Mouse (Mus musculus) 3134 (cell line): ENCODE data around the gene Myo10.

ENCODE experiments used
- DNase-seq: peaks from one replicate; pipeline ENCODE4 v3.0.0-alpha.2; 2011; ENCODE audit warnings: low spot score; ENCODE audit not compliant: insufficient read length; ENCODE audit errors: extremely low read depth

Gene Myo10

GRCm38 (mm10) chr15:25787406-25787805 is 165.1 kb downstream of the Myo10 start:
- no peak for DNase-seq

GRCm38 (mm10) chr15:25787965-25788364 is 165.6 kb downstream of the Myo10 start:
- DNase-seq = no peak

GRCm38 (mm10) chr15:25788565-25788964 is 166.2 kb downstream of the Myo10 start:
- no peak for DNase-seq

- no peak for DNase-seq
These were observed 166.9 kb downstream of the Myo10 start for GRCm38 (mm10) chr15:25789241-25789640.

- no peak for DNase-seq
These were observed 169.5 kb downstream of the Myo10 start for GRCm38 (mm10) chr15:25791660-25792353.

GRCm38 (mm10) chr15:25794123-25794522 is 171.8 kb downstream of the Myo10 start:
- no peak for DNase-seq

GRCm38 (mm10) chr15:25795496-25795895 is 173.2 kb downstream of the Myo10 start:
- DNase-seq = no peak

GRCm38 (mm10) chr15:25796353-25796752 is 174.0 kb downstream of the Myo10 start:
- peak; percentile 45 for DNase-seq

- no peak for DNase-seq
These were observed 174.9 kb downstream of the Myo10 start for GRCm38 (mm10) chr15:25797179-25797578.

- no peak for DNase-seq
These were observed 175.6 kb downstream of the Myo10 start for GRCm38 (mm10) chr15:25797888-25798287.

GRCm38 (mm10) chr15:25801726-25802125 is 179.4 kb downstream of the Myo10 start:
- no peak for DNase-seq

GRCm38 (mm10) chr15:25802194-25802593 is 179.9 kb downstream of the Myo10 start:
- DNase-seq = no peak

GRCm38 (mm10) chr15:25803111-25803510 is 180.8 kb downstream of the Myo10 start:
- no peak for DNase-seq

GRCm38 (mm10) chr15:25805336-25806110 is 183.2 kb downstream of the Myo10 start:
- DNase-seq = no peak

- no peak for DNase-seq
These were observed 184.0 kb downstream of the Myo10 start for GRCm38 (mm10) chr15:25806363-25806762.

- DNase-seq = no peak
These were observed 184.6 kb downstream of the Myo10 start for GRCm38 (mm10) chr15:25806878-25807277.

GRCm38 (mm10) chr15:25808677-25809460 is 186.5 kb downstream of the Myo10 start:
- peak; percentile 34 for DNase-seq

GRCm38 (mm10) chr15:25809669-25810068 is 187.3 kb downstream of the Myo10 start:
- no peak for DNase-seq

GRCm38 (mm10) chr15:25811834-25812250 is 189.5 kb downstream of the Myo10 start:
- no peak for DNase-seq

- DNase-seq = no peak
These were observed 190.2 kb downstream of the Myo10 start for GRCm38 (mm10) chr15:25812479-25812878.

- DNase-seq = no peak
These were observed 192.2 kb downstream of the Myo10 start for GRCm38 (mm10) chr15:25814535-25814934.
